Mouse (Mus musculus): ENCODE data around the gene Palm2. TPM values are rescaled to one million over a fixed set of nuclear protein-coding genes. Genes with fewer than 3 reads are reported as not detected.

Palm2 gene
- polyA plus RNA-seq, 1 experiment from 2014 or later, result 2.9 TPM

DNA sequence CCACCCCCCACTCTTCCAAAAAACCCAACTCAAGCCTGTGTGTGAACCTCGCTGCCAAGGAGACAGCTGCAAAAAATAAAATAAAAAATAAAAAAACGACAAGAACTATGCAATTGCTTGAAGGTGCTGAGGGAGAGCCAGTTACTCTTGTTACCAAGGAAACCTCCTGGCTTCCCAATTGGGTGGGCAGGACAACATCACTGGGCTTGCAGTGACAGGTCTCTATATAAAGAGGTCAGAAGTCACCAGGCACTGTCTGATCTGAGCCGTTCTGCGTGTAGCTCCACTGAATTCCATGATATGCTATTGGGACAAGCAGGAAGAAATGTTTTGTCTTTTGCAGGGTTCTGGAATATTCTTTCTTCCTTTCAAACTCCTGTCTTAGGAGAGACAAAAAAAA lies 282.7 kb downstream of the Palm2 start:
- Histone ChIP-seq H3K4me1 (0 out of 2 replicates have a peak, but pooled peaks cover 8% of the 10 kb centered on the region), H3K9me3 (no peaks in the 10 kb centered on the region), H3K27ac (no peak overlapping the region), H3K27me3 (no peaks in the 10 kb centered on the region), H3K9ac (no peak overlapping the region), H3K36me3 (replicated peaks) (no peaks in the 10 kb centered on the region), H3K4me3 (replicated peaks) (no peak overlapping the region), H3K4me2 (no peak overlapping the region)
- ATAC-seq (ENCODE audit: low FRiP score), result 0 out of 2 replicates have a peak, but pooled peaks have one; percentile 30
- 53% methylated on average over 4 of the region's 4 CpGs for WGBS

DNA sequence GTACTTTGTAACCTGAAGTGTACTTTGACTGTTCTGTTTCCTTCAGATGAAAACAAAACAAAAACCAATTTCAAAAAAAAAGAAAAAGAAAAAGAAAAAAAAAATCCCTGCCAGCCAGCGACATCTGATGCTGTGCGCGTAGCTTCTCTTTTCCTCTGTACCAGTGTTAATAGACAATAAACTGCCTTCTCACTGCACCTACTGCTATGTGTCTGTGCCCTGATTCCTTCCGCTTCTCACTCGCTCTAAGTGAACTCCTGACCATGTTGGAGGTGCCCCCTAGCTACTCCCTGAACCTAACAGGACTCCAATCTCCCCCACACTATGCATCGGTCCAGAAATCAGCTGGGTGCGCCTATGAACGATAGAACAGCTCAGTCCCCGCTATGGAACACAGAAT lies 283.3 kb downstream of the Palm2 start, which contains the start of gene Akap2:
Akap2 (plus strand) TSS at position 304 of the 400 bp plus-strand sequence.
- Histone ChIP-seq H3K4me1 (0 out of 2 replicates have a peak, but pooled peaks cover 8% of the 10 kb centered on the region), H3K27ac (no peak within 1 kb of the TSS), H3K9ac (no peak within 1 kb of the TSS), H3K4me2 (no peak within 1 kb of the TSS), H3K9me3 (no peaks in the 10 kb centered on the region), H3K4me3 (replicated peaks) (no peak within 1 kb of the TSS), H3K36me3 (replicated peaks) (no peaks in the 10 kb centered on the region), H3K27me3 (no peaks in the 10 kb centered on the region)
- no peak for ATAC-seq (ENCODE audit: low FRiP score)
- 88% methylated on average over 9 of the region's 9 CpGs for WGBS

DNA sequence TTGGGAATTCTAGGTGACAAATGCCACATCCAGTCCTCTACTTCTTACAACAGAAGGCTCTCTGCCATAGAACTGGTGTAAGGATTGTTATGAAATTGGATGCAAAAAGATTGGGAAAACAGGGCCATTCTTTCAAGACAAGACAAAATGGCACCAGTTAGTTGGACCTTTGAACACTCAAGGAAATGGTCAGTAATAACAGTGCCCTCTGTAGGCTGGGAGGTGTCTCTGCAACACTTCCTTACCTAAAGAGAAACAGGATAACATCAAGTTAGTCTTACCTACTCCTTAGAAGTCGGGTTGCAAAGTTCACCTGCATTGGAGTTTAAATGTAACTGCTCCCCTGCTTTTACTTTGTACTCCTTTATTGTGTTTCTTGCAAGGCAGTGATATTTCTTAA lies 285.3 kb downstream of the Palm2 start:
- Histone ChIP-seq H3K9me3 (no peaks in the 10 kb centered on the region), H3K4me3 (replicated peaks) (no peak overlapping the region), H3K4me1 (0 out of 2 replicates have a peak, but pooled peaks cover 8% of the 10 kb centered on the region), H3K27ac (no peak overlapping the region), H3K4me2 (no peak overlapping the region), H3K9ac (no peak overlapping the region), H3K36me3 (replicated peaks) (no peaks in the 10 kb centered on the region), H3K27me3 (no peaks in the 10 kb centered on the region)
- WGBS, result 95% methylated on average over 1 of the region's 1 CpGs
- ATAC-seq (ENCODE audit: low FRiP score), result no peak

DNA sequence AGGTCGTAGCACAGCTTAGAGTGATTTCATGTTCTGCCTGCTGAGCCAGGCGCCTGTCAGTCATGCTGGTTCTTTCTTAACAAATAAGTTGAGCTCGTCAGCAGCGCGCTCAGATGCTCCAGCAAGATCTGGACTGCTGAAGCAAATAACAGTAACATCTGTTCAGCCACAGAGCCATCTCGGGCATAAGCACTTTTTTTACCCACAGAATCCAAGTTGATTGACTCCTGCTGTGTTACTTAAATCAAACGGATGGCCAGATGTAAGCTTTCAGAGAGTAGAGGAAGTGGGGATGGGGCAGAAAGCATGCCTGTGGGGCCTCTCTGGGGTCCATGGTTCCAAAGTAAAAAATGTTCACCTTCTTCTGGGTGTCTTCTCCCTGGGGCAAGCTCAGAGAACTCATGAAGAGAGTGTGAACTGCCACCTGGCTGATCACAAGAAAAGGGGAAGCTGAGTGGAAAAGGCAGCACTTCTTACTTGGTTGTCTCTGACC lies 286.9 kb downstream of the Palm2 start:
- ATAC-seq (ENCODE audit: low FRiP score), result no peak
- WGBS, result 33% methylated on average over 7 of the region's 7 CpGs

DNA sequence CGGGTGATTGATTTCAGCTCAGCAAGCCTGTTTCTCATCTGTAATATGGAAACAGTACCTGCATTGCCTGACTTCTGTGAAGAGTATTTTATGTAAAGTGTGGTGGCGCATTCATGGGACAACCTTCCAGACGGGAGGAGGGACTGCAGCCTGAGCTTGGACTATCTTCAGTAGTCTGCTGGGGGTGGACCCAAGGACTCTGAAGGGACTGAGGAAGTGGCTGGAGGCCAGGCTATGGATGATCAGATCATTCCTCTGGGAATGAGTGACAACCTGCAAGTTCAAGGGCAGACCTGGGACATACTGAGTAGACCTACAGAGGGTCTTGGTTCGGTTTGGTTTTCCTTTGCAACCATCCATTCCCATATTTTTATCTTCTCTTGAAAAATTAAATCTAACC lies 288.2 kb downstream of the Palm2 start:
- Histone ChIP-seq H3K27me3 (no peaks in the 10 kb centered on the region), H3K9ac (no peak overlapping the region), H3K4me2 (no peak overlapping the region), H3K4me1 (0 out of 2 replicates have a peak, but pooled peaks cover 6% of the 10 kb centered on the region), H3K27ac (no peak overlapping the region), H3K4me3 (replicated peaks) (no peak overlapping the region), H3K9me3 (no peaks in the 10 kb centered on the region), H3K36me3 (replicated peaks) (no peaks in the 10 kb centered on the region)
- no peak for ATAC-seq (ENCODE audit: low FRiP score)
- WGBS, result 87% methylated on average over 4 of the region's 4 CpGs

More for the DNA sequence above, 286.9 kb downstream of the Palm2 start:
- H3K9ac ChIP-seq, result no peak overlapping the region
- no peak overlapping the region for H3K4me2 ChIP-seq
- H3K27ac ChIP-seq, result no peak overlapping the region
- H3K36me3 ChIP-seq (replicated peaks), result no peaks in the 10 kb centered on the region
- no peak overlapping the region for H3K4me3 ChIP-seq (replicated peaks)
- no peaks in the 10 kb centered on the region for H3K9me3 ChIP-seq
- H3K4me1 ChIP-seq, result 0 out of 2 replicates have a peak, but pooled peaks cover 8% of the 10 kb centered on the region
- H3K27me3 ChIP-seq, result no peaks in the 10 kb centered on the region

DNA sequence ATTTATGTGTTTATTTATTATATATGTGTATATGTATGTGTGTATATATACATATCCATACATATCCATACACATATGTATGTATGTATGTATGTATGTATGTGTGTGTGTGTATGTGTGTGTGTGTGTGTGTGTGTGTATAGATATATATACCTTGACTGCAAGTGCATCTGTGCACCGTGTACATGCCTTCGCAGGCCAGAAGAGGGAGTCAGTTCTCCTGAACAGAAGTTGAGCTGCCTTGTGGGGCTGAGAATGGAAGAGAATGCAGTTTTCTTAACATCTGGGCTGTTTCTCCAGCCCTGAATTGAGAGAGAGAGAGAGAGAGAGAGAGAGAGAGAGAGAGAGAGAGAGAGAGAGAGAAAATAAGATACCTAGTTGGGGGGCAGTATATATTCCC lies 289.6 kb downstream of the Palm2 start:
- 0 out of 2 replicates have a peak, but pooled peaks cover 6% of the 10 kb centered on the region for H3K4me1 ChIP-seq
- H3K36me3 ChIP-seq (replicated peaks), result no peaks in the 10 kb centered on the region
- H3K27ac ChIP-seq, result no peak overlapping the region
- no peak overlapping the region for H3K4me3 ChIP-seq (replicated peaks)
- ATAC-seq (ENCODE audit: low FRiP score), result no peak
- no peaks in the 10 kb centered on the region for H3K27me3 ChIP-seq
- no peaks in the 10 kb centered on the region for H3K9me3 ChIP-seq
- no peak overlapping the region for H3K9ac ChIP-seq
- WGBS, result 55% methylated on average over 2 of the region's 2 CpGs
- H3K4me2 ChIP-seq, result no peak overlapping the region

DNA sequence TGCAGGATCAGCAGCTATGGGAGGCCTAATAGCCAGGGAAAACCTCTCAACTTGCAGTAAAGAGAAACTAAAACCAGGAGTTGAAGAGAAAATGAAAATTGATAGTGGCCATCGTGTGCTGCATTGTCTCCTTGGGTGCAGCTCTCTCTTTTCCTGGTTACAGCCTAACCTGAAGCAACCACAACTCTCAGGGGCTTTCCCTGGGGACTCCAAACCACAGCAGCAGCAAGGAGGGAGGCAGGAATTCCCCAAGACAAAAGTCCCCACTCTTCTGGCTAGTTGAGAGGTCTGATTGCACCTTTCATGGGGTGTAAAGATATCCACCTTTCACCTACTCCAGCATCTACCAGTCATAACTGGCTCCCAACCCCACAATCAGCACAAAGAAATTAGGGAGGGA lies 291.5 kb downstream of the Palm2 start:
- WGBS, result 81% methylated on average over 1 of the region's 1 CpGs

DNA sequence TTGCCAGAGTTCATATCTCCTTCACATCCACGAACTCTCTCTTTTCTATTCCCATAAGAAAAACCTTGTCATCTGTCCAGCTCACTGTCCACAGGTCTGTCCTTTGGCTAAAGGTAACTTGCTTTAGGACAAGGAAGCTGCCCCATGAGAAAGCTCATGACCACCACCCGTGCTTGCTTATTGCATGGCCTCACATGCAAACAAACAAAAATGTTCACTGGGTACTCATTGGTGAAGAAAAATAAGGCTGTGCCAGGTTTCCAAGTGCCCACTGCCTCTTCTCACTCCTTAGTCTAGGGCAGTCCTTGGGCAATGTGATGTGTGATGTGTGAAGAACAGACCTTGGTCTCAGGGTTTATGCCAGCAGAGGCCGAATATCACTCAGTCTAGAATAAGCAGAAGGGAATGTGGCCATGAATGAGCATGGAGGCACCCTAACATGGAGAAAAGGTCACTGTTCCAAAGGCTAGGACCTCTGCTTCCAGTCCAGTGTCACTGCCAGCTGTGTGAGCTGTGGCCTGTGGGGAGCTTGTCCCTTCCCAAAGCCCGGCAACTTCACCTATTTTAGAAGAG lies 294.6 kb downstream of the Palm2 start:
- Histone ChIP-seq H3K9ac (no peak overlapping the region), H3K4me2 (no peak overlapping the region), H3K36me3 (replicated peaks) (no peaks in the 10 kb centered on the region), H3K4me1 (no peaks in the 10 kb centered on the region), H3K27me3 (no peaks in the 10 kb centered on the region), H3K4me3 (replicated peaks) (no peak overlapping the region), H3K9me3 (no peaks in the 10 kb centered on the region), H3K27ac (no peak overlapping the region)
- ATAC-seq (ENCODE audit: low FRiP score), result no peak
- 91% methylated on average over 4 of the region's 4 CpGs for WGBS

More for the DNA sequence above, 291.5 kb downstream of the Palm2 start:
- Histone ChIP-seq H3K9ac (no peak overlapping the region), H3K4me3 (replicated peaks) (no peak overlapping the region), H3K27ac (no peak overlapping the region), H3K9me3 (no peaks in the 10 kb centered on the region), H3K36me3 (replicated peaks) (no peaks in the 10 kb centered on the region), H3K4me1 (0 out of 2 replicates have a peak, but pooled peaks cover 5% of the 10 kb centered on the region), H3K27me3 (no peaks in the 10 kb centered on the region), H3K4me2 (no peak overlapping the region)
- no peak for ATAC-seq (ENCODE audit: low FRiP score)

DNA sequence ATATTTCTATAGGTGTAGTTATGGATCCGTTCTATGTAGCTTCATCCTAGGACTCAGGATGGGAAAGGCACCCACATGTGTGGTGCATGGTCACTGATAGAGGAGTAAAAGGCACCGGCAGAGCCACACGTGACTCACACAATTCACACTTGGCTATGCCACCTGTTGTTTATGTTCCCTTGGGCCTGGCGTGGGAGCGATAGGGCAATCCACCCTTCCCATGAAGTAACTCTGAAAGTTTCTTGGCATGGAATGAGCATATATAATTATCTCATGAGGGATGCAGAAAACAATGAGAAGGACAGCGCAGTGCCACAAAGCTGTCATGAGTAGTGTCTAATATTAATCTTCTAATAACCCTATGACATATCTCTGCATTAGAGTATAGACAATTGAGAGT lies 296.0 kb downstream of the Palm2 start:
- Histone ChIP-seq H3K9ac (no peak overlapping the region), H3K4me3 (replicated peaks) (no peak overlapping the region), H3K4me1 (no peaks in the 10 kb centered on the region), H3K4me2 (no peak overlapping the region), H3K27ac (no peak overlapping the region), H3K27me3 (no peaks in the 10 kb centered on the region), H3K36me3 (replicated peaks) (no peaks in the 10 kb centered on the region), H3K9me3 (no peaks in the 10 kb centered on the region)
- WGBS, result 92% methylated on average over 6 of the region's 6 CpGs
- no peak for ATAC-seq (ENCODE audit: low FRiP score)

DNA sequence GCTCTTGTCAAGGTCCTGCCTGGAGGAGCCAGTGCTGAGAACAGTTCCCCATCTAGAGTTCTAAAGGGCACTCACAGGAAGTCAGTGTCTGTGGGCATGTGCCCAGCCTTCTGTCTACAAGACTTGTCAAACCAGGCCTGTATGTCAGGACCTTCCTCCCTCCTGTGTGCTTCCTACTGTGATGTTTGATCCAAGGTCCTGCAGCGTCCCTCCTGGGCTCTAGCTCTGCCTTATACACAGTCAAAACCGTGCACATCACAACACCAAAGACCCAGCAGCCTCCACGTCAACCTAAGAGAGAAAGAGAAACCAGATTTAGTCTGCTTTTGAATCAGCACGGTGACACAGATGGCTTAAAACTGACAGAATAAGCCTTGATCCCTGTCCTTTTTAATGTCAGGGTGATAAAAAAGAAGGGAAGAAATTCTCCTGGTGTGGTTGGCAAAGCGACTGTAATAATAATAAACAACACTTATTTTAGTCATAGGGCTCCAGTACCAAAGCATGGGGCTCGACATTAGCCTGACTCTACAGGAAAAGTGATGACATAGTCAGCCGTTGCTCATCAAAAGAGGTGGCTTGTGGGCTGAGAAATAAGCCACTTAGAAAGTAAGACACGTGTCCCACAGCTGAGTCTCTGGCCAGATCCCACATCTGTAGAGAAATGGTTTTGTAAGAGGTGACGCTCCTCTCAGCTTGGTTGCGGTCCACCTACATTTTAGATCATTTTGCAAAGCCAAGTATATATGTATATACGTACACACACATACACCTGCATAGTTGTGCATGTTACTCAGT lies 297.0 kb downstream of the Palm2 start:
- no peak for ATAC-seq (ENCODE audit: low FRiP score)

DNA sequence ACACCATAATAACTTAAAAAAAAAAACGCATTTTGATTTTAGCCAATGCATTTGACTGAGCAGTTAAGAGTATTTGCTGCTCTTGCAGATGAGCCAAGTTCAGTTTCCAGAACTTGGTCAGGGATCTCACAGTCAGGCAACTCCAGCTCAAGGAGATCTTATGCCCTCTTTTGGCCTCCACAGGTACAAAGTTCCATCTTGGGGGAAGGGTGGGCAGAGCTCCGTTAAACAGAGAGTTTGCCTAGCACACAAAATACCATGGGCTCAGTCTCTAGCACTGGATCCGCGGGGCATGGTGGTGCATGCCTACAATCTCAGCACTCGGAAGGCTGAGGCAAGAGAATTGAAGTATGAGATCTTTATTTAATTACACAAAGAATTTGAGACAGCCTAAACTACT lies 298.3 kb downstream of the Palm2 start:
- WGBS, result 82% methylated on average over 5 of the region's 5 CpGs
- H3K4me1 ChIP-seq, result no peaks in the 10 kb centered on the region
- H3K9ac ChIP-seq, result no peak overlapping the region
- no peaks in the 10 kb centered on the region for H3K27me3 ChIP-seq
- no peak overlapping the region for H3K27ac ChIP-seq
- no peak overlapping the region for H3K4me2 ChIP-seq
- no peak for ATAC-seq (ENCODE audit: low FRiP score)
- no peaks in the 10 kb centered on the region for H3K36me3 ChIP-seq (replicated peaks)
- H3K9me3 ChIP-seq, result no peaks in the 10 kb centered on the region
- no peak overlapping the region for H3K4me3 ChIP-seq (replicated peaks)

More for the DNA sequence above, 297.0 kb downstream of the Palm2 start:
- no peak overlapping the region for H3K9ac ChIP-seq
- H3K27ac ChIP-seq, result no peak overlapping the region
- H3K4me3 ChIP-seq (replicated peaks), result no peak overlapping the region
- H3K27me3 ChIP-seq, result no peaks in the 10 kb centered on the region
- H3K4me2 ChIP-seq, result no peak overlapping the region
- H3K36me3 ChIP-seq (replicated peaks), result no peaks in the 10 kb centered on the region
- no peaks in the 10 kb centered on the region for H3K4me1 ChIP-seq
- no peaks in the 10 kb centered on the region for H3K9me3 ChIP-seq
- 85% methylated on average over 11 of the region's 11 CpGs for WGBS

DNA sequence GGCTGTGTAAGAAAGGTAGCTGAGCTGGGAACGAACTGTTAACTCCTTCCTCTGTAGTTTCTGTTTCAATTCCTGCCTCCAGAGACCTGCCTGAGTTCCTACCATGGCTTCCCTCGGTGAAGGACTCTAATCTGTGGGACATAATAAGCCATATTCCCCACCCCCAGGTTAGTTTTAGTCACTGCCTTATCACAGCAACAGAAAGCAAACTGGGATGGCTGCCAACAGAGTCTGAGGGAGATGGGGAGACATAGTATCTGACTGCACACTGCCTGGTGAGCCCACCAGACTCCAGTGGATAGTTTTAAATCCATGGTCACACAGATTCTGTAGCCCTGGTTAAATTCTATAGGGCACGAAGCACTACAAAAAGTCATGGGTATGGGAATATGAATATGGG lies 299.4 kb downstream of the Palm2 start:
- Histone ChIP-seq H3K4me1 (no peaks in the 10 kb centered on the region), H3K27me3 (no peaks in the 10 kb centered on the region), H3K36me3 (replicated peaks) (no peaks in the 10 kb centered on the region), H3K4me3 (replicated peaks) (no peak overlapping the region), H3K27ac (no peak overlapping the region), H3K9ac (no peak overlapping the region), H3K9me3 (no peaks in the 10 kb centered on the region), H3K4me2 (no peak overlapping the region)
- ATAC-seq (ENCODE audit: low FRiP score), result no peak
- WGBS, result 79% methylated on average over 3 of the region's 3 CpGs

Data from forebrain, embryonic 12.5 days (tissue).